ENCODE assay signal across 7 mouse cellular contexts in the genomic region with DNA sequence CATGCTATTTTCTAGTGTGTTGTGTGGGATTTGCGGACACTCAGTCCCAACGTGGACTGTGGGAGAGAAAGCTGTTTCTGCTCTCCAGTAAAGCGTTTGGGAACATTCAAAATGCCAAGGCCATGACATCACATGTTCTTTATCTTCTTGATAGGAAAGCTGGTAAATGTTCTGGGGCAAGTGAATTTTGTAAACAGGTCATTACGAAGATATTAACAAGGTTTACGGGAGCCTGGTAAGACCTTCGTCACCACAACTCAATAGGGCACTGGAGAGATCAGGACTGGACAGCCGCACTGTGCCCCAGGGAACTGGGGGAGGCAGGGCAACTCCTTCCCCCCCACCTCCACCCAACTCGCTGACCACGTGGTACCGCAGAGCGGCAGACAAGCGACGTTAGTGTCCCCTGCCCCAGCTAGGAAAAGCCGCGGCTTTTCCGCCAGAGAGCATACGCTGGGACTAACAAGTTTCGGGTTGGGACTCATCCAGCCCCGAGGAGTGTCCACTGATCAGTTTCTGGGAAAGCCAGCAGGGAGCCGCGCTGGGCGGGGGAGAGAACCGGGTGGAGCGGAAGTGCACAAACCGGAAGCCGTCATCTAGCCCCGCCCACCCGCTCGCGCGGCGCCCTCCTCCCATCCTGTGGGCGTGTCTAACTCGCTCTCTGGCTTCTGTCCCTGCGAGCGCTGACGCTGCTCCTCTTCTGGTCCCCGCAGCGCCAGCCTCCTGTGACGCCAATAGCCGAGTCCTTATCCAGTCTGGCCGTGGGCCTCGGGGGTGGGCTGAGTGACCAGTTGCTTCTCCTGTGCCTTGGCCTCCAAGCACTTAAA. TPM values are rescaled to one million over a fixed set of nuclear protein-coding genes. Genes with fewer than 3 reads are reported as not detected.
DNase-seq lines count a peak whose midpoint lies in the region; ATAC-seq lines count a peak whose summit lies in the region.

No protein-coding gene starts in this region.

- H3K4me1 ChIP-seq in intestine, embryonic 15.5 days (replicated peaks) = peaks cover 3% of the 10 kb centered on the region; the same call in 1 of the 2 replicates
- H3K4me1 ChIP-seq in midbrain, embryonic 10.5 days = peaks cover 26% of the 10 kb centered on the region

- H3K27me3 ChIP-seq in intestine, embryonic 15.5 days (replicated peaks) = no peaks in the 10 kb centered on the region
- H3K27me3 ChIP-seq in midbrain, embryonic 10.5 days (ENCODE audit: low read depth, poor library complexity, severe bottlenecking) = no peaks in the 10 kb centered on the region

- DNase-seq in adrenal gland, adult (ENCODE audit: inconsistent age in 2 of 2, low spot score in 1 of 2) = peak; percentile 99
- DNase-seq in embryo, embryonic 10.5 days (ENCODE audit: low spot score) = peak; percentile 97
- peak; percentile 98 for DNase-seq in gastrocnemius, postnatal 25 days
- peak; percentile 99 for DNase-seq in left cerebral cortex, postnatal 25 days (ENCODE audit: low spot score in 2 of 2)
- DNase-seq in midbrain, embryonic 10.5 days (ENCODE audit: low spot score) = peak; percentile 98
- peak; percentile 99 for DNase-seq in right cerebral cortex, postnatal 4 days

- H3K9me3 ChIP-seq in intestine, embryonic 15.5 days = no peaks in the 10 kb centered on the region
- no peaks in the 10 kb centered on the region for H3K9me3 ChIP-seq in midbrain, embryonic 10.5 days (replicated peaks)

- H3K4me3 ChIP-seq in intestine, embryonic 15.5 days (replicated peaks) = peak overlapping the region; percentile 57
- peak overlapping the region; percentile 62 for H3K4me3 ChIP-seq in midbrain, embryonic 10.5 days

- ATAC-seq in intestine, embryonic 15.5 days = peak; percentile 96

- H3K9ac ChIP-seq in intestine, embryonic 15.5 days = peak overlapping the region; percentile 68

- peak overlapping the region; percentile 99 for H3K27ac ChIP-seq in intestine, embryonic 15.5 days
- peak overlapping the region; percentile 95 for H3K27ac ChIP-seq in midbrain, embryonic 10.5 days (replicated peaks)

- H3K36me3 ChIP-seq in intestine, embryonic 15.5 days = no peaks in the 10 kb centered on the region
- no peaks in the 10 kb centered on the region for H3K36me3 ChIP-seq in midbrain, embryonic 10.5 days

- intact Hi-C loops in left cerebral cortex, postnatal 25 days (cut with DNase I) = loop anchor here (1.0 kb wide), 1 partner anchor 16 kb away; a partner anchor contains a TSS

- WGBS in intestine, embryonic 15.5 days = under 1% methylated on average over 43 of the region's 43 CpGs
- WGBS in midbrain, embryonic 10.5 days = under 1% methylated on average over 43 of the region's 43 CpGs

- peak overlapping the region; percentile 59 for H3K4me2 ChIP-seq in intestine, embryonic 15.5 days (replicated peaks)

RNA-seq across cellular contexts. Expression of a gene that starts 16.4 kb away (rescaled TPM):
- 10 to 100 TPM; 12.7 to 17.4 TPM for total RNA-seq in gastrocnemius, postnatal 25 days (2021)
- polyA plus RNA-seq in intestine, embryonic 15.5 days (2015; fragmentation: Nextera tagmentation; extraction: Ambion mirVana) = 93.2 and 97.2 TPM in 2 replicates
- 10 to 100 TPM; 47.1 to 50.9 TPM for total RNA-seq in left cerebral cortex, postnatal 25 days (2021)
- polyA plus RNA-seq in midbrain, embryonic 10.5 days (2016; fragmentation: Nextera tagmentation; extraction: Ambion mirVana) = 98.2 and 106 TPM in 2 replicates

Comparison
In these comparisons a context has a peak if more than half of its experiments do, and no peak if none do; other contexts are left out.
1. Peak in every context shown above with its lines: DNase-seq, ATAC-seq, H3K4me3 ChIP-seq and H3K27ac ChIP-seq.